Mouse (Mus musculus): ENCODE measurements around the gene Zbtb16. TPM values are rescaled to one million over a fixed set of nuclear protein-coding genes. Genes with fewer than 3 reads are reported as not detected.

The Zbtb16 gene
- total and polyA plus RNA-seq, 3 experiments: 0.34 to 3.0 (median 0.90) TPM

- H3K27ac ChIP-seq (ENCODE audit: insufficient read depth, low read depth): no peak overlapping the region
- no peaks in the 10 kb centered on the region for H3K79me2 ChIP-seq (replicated peaks; ENCODE audit: control insufficient read depth, extremely low read depth, insufficient read depth, poor library complexity, severe bottlenecking)
- no peaks in the 10 kb centered on the region for H3K9me3 ChIP-seq (replicated peaks; ENCODE audit: low read length)
- no peak for DNase-seq (ENCODE audit: extremely low read depth)
- in situ Hi-C loops (cut with MboI; ENCODE audit: low pct_ligation_motif_present, low pct_unique_long_range_greater_than_20kb, low sequenced_read_pairs): no loop called here
- H3K4me1 ChIP-seq (ENCODE audit: control insufficient read depth in 1 of 2, insufficient read depth in 2 of 2): peaks cover 10 to 54% of the 10 kb centered on the region in 2 experiments
- H3K27me3 ChIP-seq (replicated peaks): no peaks in the 10 kb centered on the region
- TF ChIP-seq EP300 (IDR thresholded peaks at IDR 0.05; ENCODE audit: low read length) (no peak), GABPA (IDR thresholded peaks at IDR 0.05; ENCODE audit: insufficient replicate concordance, low read depth, low read length) (no peak), E2F4 (IDR thresholded peaks at IDR 0.05; ENCODE audit: insufficient replicate concordance, low read depth, low read length) (no peak), JUND (conservative IDR thresholded peaks at IDR 0.05; ENCODE audit: low read depth, low read length) (no peak), POLR2AphosphoS2 (IDR thresholded peaks at IDR 0.05; ENCODE audit: low read depth, low read length) (no peak), MEF2A (IDR thresholded peaks at IDR 0.05; ENCODE audit: borderline replicate concordance, low read depth, low read length) (no peak), USF1 (IDR thresholded peaks at IDR 0.05; ENCODE audit: low read depth, low read length) (no peak), IRF4 (IDR thresholded peaks at IDR 0.05; ENCODE audit: low read depth, low read length) (no peak), CTCF (conservative IDR thresholded peaks at IDR 0.05 in 1 of 2, IDR thresholded peaks at IDR 0.05 in 1 of 2; ENCODE audit: low read depth in 2 of 2, low read length in 2 of 2) (no peak), PAX5 (IDR thresholded peaks at IDR 0.05; ENCODE audit: low read length) (no peak), POLR2A (IDR thresholded peaks at IDR 0.05; ENCODE audit: low read depth, low read length) (no peak), KAT2A (IDR thresholded peaks at IDR 0.05; ENCODE audit: insufficient replicate concordance, low read length) (no peak), BHLHE40 (IDR thresholded peaks at IDR 0.05; ENCODE audit: low read depth, low read length) (no peak)
- H3K4me2 ChIP-seq (ENCODE audit: insufficient read depth, low read depth, poor library complexity, severe bottlenecking): no peak overlapping the region
- H3K4me3 ChIP-seq (replicated peaks in 1 of 3; ENCODE audit: low read depth in 2 of 3, low read length in 2 of 3, poor library complexity in 1 of 3): no peak overlapping the region
- H3K9ac ChIP-seq (ENCODE audit: insufficient read depth, low read depth): no peak overlapping the region
- peaks cover 8 to 9% of the 10 kb centered on the region in 2 experiments for H3K36me3 ChIP-seq (replicated peaks in 1 of 2; ENCODE audit: control insufficient read depth in 1 of 2, insufficient read depth in 1 of 2, low read length in 1 of 2)
- dilution Hi-C loops (cut with MboI; ENCODE audit: extremely low pct_ligation_motif_present, extremely low pct_unique_long_range_greater_than_20kb, low sequenced_read_pairs): no loop called here
Measured at GRCm38 (mm10) chr9:48719619-48720018, 116.4 kb downstream of the Zbtb16 start.

GRCm38 (mm10) chr9:48716549-48716948, 119.5 kb downstream of the Zbtb16 start:
- H3K4me1 ChIP-seq (ENCODE audit: control insufficient read depth in 1 of 2, insufficient read depth in 2 of 2): peaks cover 10 to 56% of the 10 kb centered on the region in 2 experiments
- peaks cover 8 to 9% of the 10 kb centered on the region in 2 experiments for H3K36me3 ChIP-seq (replicated peaks in 1 of 2; ENCODE audit: control insufficient read depth in 1 of 2, insufficient read depth in 1 of 2, low read length in 1 of 2)
- H3K9me3 ChIP-seq (replicated peaks; ENCODE audit: low read length): no peaks in the 10 kb centered on the region
- H3K4me3 ChIP-seq (replicated peaks in 1 of 3; ENCODE audit: low read depth in 2 of 3, low read length in 2 of 3, poor library complexity in 1 of 3): no peak overlapping the region
- no peaks in the 10 kb centered on the region for H3K79me2 ChIP-seq (replicated peaks; ENCODE audit: control insufficient read depth, extremely low read depth, insufficient read depth, poor library complexity, severe bottlenecking)
- no peaks in the 10 kb centered on the region for H3K27me3 ChIP-seq (replicated peaks)
- in situ Hi-C loops (cut with MboI; ENCODE audit: low pct_ligation_motif_present, low pct_unique_long_range_greater_than_20kb, low sequenced_read_pairs): no loop called here
- no peak for DNase-seq (ENCODE audit: extremely low read depth)
- H3K9ac ChIP-seq (ENCODE audit: insufficient read depth, low read depth): no peak overlapping the region
- no peak overlapping the region for H3K27ac ChIP-seq (ENCODE audit: insufficient read depth, low read depth)
- dilution Hi-C loops (cut with MboI; ENCODE audit: extremely low pct_ligation_motif_present, extremely low pct_unique_long_range_greater_than_20kb, low sequenced_read_pairs): no loop called here
- no peak for TF ChIP-seq ZC3H11A (IDR thresholded peaks at IDR 0.05; ENCODE audit: low read depth, low read length)
- no peak for TF ChIP-seq TBP (conservative IDR thresholded peaks at IDR 0.05; ENCODE audit: low read depth, low read length)
- TF ChIP-seq KAT2A (IDR thresholded peaks at IDR 0.05; ENCODE audit: insufficient replicate concordance, low read length): no peak
- no peak for TF ChIP-seq POLR2AphosphoS2 (IDR thresholded peaks at IDR 0.05; ENCODE audit: low read depth, low read length)
- TF ChIP-seq CTCF (conservative IDR thresholded peaks at IDR 0.05 in 1 of 2, IDR thresholded peaks at IDR 0.05 in 1 of 2; ENCODE audit: low read depth in 2 of 2, low read length in 2 of 2): no peak
- TF ChIP-seq MAFK (IDR thresholded peaks at IDR 0.05; ENCODE audit: insufficient replicate concordance, low read length): no peak
- no peak for TF ChIP-seq SIN3A (IDR thresholded peaks at IDR 0.05; ENCODE audit: low read length)
- no peak for TF ChIP-seq ZMIZ1 (IDR thresholded peaks at IDR 0.05; ENCODE audit: low read depth, low read length)
- no peak for TF ChIP-seq NELFE (IDR thresholded peaks at IDR 0.05; ENCODE audit: low read depth, low read length)
- no peak for TF ChIP-seq UBTF (IDR thresholded peaks at IDR 0.05; ENCODE audit: low read depth, low read length)
- TF ChIP-seq E2F4 (IDR thresholded peaks at IDR 0.05; ENCODE audit: insufficient replicate concordance, low read depth, low read length): no peak
- no peak for TF ChIP-seq USF2 (conservative IDR thresholded peaks at IDR 0.05; ENCODE audit: low read depth, low read length)
- no peak overlapping the region for H3K4me2 ChIP-seq (ENCODE audit: insufficient read depth, low read depth, poor library complexity, severe bottlenecking)
